Mouse (Mus musculus): ENCODE measurements around the gene Slc35b2. TPM values are rescaled to one million over a fixed set of nuclear protein-coding genes. Genes with fewer than 3 reads are reported as not detected.
A peak's percentile ranks its signal among the peaks of the same experiment; 100 is the strongest.

Slc35b2 gene
- 10 to 100 TPM; 51.7 to 68.9 (median 61.0) TPM for total RNA-seq (2022)

GRCm38 (mm10) chr17:45563655-45564530 lies at the start of gene Slc35b2:
TSS of gene Slc35b2 (plus strand) at chr17:45563874.
- peak; percentile 95 for DNase-seq

- DNase-seq, result no peak
Measured at GRCm38 (mm10) chr17:45515204-45515726, 48.4 kb upstream of the Slc35b2 start.

- no peak for DNase-seq
Measured at GRCm38 (mm10) chr17:45515806-45516205, 47.9 kb upstream of the Slc35b2 start.

GRCm38 (mm10) chr17:45516488-45516887 lies 47.2 kb upstream of the Slc35b2 start:
- peak; percentile 49 for DNase-seq

- no peak for DNase-seq
Measured at GRCm38 (mm10) chr17:45517135-45517534, 46.5 kb upstream of the Slc35b2 start.

GRCm38 (mm10) chr17:45517549-45518215 lies 46.0 kb upstream of the Slc35b2 start:
- DNase-seq, result no peak

GRCm38 (mm10) chr17:45518766-45519475 lies 44.8 kb upstream of the Slc35b2 start:
- no peak for DNase-seq

- DNase-seq, result no peak
Measured at GRCm38 (mm10) chr17:45520136-45520535, 43.5 kb upstream of the Slc35b2 start.

- DNase-seq, result no peak
Measured at GRCm38 (mm10) chr17:45523263-45523662, 40.4 kb upstream of the Slc35b2 start, which contains the start of gene Tcte1. TSS of gene Tcte1 (plus strand) at chr17:45523434.

GRCm38 (mm10) chr17:45524961-45525360 lies 38.7 kb upstream of the Slc35b2 start:
- DNase-seq, result no peak

- no peak for DNase-seq
Measured at GRCm38 (mm10) chr17:45526571-45526970, 37.1 kb upstream of the Slc35b2 start.

- no peak for DNase-seq
Measured at GRCm38 (mm10) chr17:45530346-45530782, 33.3 kb upstream of the Slc35b2 start.

GRCm38 (mm10) chr17:45532896-45533295 lies 30.8 kb upstream of the Slc35b2 start:
- DNase-seq, result no peak

GRCm38 (mm10) chr17:45536264-45536663 lies 27.4 kb upstream of the Slc35b2 start:
- DNase-seq, result no peak

- no peak for DNase-seq
Measured at GRCm38 (mm10) chr17:45538394-45538793, 25.3 kb upstream of the Slc35b2 start.

GRCm38 (mm10) chr17:45539664-45540063 lies 24.0 kb upstream of the Slc35b2 start:
- no peak for DNase-seq

GRCm38 (mm10) chr17:45542129-45542528 lies 21.5 kb upstream of the Slc35b2 start:
- no peak for DNase-seq

GRCm38 (mm10) chr17:45542705-45543104 lies 21.0 kb upstream of the Slc35b2 start:
- no peak for DNase-seq

- DNase-seq, result no peak
Measured at GRCm38 (mm10) chr17:45543115-45543514, 20.6 kb upstream of the Slc35b2 start.

GRCm38 (mm10) chr17:45544001-45544872 lies 19.4 kb upstream of the Slc35b2 start:
- DNase-seq, result no peak

- DNase-seq, result no peak
Measured at GRCm38 (mm10) chr17:45544873-45545277, 18.8 kb upstream of the Slc35b2 start.

Data from adrenal gland, adult 8-10 months (tissue).